Mouse (Mus musculus) common myeloid progenitor, adult 5-6 weeks (primary cell): Measurements from ENCODE around the gene Dscam. TPM values are rescaled to one million over a fixed set of nuclear protein-coding genes. Genes with fewer than 3 reads are reported as not detected.

Experiments
- ATAC-seq: replicated peaks from 2 replicates; pipeline ENCODE4 v1.8.0; 2016; ENCODE audit warnings: low read depth, mild to moderate bottlenecking, moderate TSS enrichment, inconsistent platforms; ENCODE audit not compliant: poor library complexity, severe bottlenecking
- total RNA-seq: library from RNA; stranded (forward); fragments of 200-1000, 187-1606 nt; gene quantifications from 2 replicates; pipeline ENCODE4 v1.2.3, GENCODE M21; 2017

The Dscam gene
- total RNA-seq, result 0.41 TPM in 1 of 2 replicates, not detected in the other

- peak; percentile 48 for ATAC-seq
Observed at GRCm38 (mm10) chr16:97170513-97171081, at the start of gene Dscam. Gene Dscam, minus strand, starts transcription at chr16:97170752.

DNA sequence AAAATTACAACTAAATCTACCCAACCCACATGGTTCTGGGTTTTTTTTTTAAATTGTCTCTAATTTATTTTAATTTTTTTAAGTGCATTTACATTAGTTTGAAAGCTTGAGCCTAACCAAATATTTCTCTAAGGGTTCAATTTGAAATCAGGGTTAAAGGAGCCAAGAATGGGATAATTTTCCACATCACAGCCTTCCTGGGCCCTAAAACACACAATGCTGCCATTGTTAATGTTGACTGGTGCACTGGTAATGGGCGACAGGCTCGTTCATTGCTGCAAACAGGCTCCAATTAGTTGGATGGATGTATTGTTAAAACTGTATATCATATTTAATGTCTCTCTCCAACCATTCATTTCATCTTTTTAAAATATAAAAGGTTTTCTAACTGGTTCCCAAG lies 48.8 kb upstream of the Dscam start:
- no peak for ATAC-seq

- ATAC-seq, result peak; percentile 64
Observed at GRCm38 (mm10) chr16:97209997-97210396, 39.4 kb upstream of the Dscam start.

GRCm38 (mm10) chr16:97208276-97208675 lies 37.7 kb upstream of the Dscam start:
- ATAC-seq, result peak; percentile 68

GRCm38 (mm10) chr16:97204090-97204489 lies 33.5 kb upstream of the Dscam start:
- no peak for ATAC-seq

GRCm38 (mm10) chr16:97203554-97203953 lies 33.0 kb upstream of the Dscam start:
- no peak for ATAC-seq

GRCm38 (mm10) chr16:97194630-97195029 lies 24.1 kb upstream of the Dscam start:
- ATAC-seq, result 0 out of 2 replicates have a peak, but pooled peaks have one; percentile 47

DNA sequence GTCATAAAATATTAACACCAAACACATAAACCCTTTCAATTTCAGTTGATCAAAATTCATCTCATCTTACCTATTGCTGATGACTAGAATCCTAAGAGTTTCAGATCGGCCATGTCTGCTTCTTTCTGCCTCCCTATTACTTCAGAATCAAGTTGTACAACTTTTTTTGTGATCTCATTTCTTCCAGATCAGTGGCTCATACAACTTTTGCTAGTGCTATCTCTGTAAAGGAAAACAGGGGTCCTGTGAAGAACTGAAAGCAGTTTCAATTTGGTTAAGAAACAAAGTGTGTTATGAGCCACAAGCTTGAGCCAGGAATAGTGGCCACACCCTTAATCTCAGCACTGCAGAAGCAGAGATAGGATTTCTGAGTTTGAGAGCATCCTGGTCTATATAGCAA lies 23.6 kb upstream of the Dscam start:
- no peak for ATAC-seq

- ATAC-seq, result no peak
Observed at GRCm38 (mm10) chr16:97192296-97192695, 21.7 kb upstream of the Dscam start.

- ATAC-seq, result no peak
Observed at GRCm38 (mm10) chr16:97190604-97191003, 20.1 kb upstream of the Dscam start.

DNA sequence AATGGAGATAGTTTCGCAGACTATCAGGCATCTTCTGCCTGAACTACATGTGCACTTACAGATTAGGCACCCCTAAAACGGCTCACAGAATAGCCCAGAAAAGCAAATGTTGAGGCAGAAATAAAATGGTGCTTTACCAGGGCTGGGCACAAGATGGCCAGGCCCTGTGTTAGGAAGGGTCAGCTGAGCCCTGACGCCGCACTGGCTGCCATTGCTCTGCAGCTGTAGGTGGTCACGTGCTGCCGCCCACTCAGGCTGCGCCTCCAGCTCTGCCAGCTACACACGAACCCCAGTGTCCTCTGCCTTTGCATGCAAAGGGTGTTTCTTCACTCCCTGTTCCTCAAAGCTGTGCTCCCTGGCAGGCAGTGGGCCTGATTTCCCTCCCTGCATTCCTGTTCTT lies 948 bp upstream of the Dscam start:
- ATAC-seq, result no peak

GRCm38 (mm10) chr16:97169901-97170512 lies 545 bp downstream of the Dscam start:
- ATAC-seq, result no peak

DNA sequence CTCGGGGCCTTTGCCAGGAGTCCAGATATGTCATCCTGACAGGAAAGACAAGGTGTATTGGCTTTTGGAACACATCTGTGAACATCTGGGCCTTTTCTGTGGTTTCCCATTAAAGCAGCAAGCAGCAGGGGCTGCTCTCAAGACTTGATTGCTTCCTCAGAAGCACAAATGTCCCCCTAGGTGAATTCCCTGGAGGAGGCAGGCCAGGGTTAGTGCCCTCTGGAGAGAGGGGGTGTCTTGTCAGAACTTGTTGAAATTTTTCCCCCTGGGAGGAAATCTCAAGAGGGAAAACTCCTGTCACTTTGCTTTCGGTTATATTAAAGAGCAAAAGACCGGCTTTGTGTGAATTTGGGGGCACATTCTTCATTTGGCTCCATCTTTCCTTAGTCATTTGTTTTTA lies 1.9 kb downstream of the Dscam start:
- no peak for ATAC-seq

DNA sequence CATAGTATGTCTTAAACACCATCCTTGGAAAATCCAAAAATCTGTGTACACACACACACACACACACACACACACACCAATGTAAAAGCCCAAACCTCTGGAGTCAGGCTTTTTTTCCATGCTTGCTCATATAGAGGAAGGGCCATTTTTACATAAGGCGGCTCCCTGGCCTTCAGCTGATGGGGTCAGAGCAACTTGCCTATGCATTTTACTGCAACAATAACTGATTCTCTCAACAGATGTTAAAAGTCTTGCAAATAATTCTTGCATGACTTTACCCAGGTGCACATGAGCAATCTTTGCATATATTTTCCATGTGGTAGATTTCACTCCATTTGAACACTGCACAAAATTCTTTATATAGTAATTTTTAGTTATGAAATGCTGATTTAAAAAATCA lies 2.5 kb downstream of the Dscam start:
- ATAC-seq, result no peak

DNA sequence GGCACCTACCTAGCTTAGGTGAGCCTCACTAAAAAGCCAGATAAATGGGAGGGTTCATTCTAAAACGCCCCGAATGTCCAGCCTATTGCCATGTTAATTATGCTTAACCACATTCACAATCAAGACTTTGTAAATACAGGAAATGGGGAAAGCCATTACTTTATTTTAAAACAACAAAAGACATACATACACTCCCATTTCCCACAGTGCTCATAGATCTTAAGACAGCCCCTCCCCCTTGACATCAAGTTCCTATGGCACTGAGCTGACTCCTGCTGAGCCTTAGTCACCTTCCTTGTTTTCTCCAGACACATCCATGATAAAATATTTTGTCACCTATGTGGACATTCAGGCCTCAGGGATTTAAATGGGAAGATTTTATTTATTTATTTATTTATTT lies 4.4 kb downstream of the Dscam start:
- no peak for ATAC-seq

DNA sequence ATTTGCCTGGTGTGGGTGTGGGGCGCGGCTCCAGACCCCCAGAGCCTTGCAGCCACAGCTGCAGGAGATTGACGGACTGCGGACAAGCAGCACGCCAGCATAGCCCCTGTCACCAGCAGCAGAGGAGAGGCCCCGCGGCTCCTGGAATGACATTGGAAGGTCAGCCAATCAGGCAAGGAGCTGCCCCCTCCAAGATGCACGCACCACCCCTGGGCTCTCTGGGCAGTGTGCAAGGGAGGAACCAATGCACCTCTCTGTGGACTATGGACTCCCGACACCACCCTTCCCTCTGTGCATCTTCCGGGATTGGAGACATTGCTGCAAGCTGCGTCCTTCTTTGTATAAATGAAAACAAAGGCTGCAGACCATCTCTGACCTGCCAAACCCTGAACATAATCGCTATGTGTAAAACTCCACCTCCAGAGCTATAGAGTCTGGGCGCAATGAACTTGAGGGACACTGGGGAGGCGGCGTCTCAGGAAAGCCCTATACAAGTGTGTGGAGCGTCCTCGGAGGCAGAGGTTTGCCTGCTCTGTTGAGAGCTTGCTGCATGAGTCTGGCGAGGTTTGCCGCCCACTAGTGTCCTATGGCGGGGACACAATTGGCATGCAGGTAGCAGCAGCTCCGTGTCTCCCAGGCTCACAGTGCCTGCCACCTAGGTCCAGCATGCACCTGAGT lies 5.0 kb downstream of the Dscam start:
- peak; percentile 93 for ATAC-seq

GRCm38 (mm10) chr16:97158279-97158678 lies 12.3 kb downstream of the Dscam start:
- ATAC-seq, result no peak

DNA sequence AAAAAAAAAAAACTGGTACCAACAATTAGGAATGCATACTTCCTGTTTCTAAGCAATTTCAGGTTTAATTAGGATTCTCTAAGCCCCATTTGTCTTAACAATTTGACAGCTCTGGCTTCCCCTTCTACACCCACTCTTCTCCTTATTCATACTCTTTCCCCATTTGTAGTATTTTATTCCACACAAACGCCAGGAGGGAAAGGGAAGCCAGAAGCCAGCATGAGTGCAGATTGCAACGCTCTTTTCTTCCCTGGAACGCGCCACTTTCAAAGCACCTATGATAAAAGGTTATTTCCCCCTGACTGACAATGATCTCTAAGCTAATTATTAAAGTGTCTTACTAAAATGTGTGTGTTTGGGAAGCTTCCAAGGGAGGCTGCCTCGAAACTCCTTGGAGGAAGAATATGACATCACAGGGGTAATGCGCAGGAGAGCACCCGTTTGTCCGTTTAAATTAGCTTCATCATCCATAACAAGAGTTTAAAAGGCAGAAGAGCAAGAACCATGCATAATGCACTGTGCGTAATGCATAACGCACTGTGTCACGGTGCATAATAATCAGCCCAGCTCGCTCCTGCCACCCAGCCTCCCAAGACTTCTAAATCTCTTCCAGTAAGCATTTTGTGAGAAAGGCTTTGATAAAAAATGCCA lies 25.9 kb downstream of the Dscam start:
- no peak for ATAC-seq

- no peak; the same call in 1 of the 2 replicates for ATAC-seq
Observed at GRCm38 (mm10) chr16:97141943-97142342, 28.6 kb downstream of the Dscam start.

DNA sequence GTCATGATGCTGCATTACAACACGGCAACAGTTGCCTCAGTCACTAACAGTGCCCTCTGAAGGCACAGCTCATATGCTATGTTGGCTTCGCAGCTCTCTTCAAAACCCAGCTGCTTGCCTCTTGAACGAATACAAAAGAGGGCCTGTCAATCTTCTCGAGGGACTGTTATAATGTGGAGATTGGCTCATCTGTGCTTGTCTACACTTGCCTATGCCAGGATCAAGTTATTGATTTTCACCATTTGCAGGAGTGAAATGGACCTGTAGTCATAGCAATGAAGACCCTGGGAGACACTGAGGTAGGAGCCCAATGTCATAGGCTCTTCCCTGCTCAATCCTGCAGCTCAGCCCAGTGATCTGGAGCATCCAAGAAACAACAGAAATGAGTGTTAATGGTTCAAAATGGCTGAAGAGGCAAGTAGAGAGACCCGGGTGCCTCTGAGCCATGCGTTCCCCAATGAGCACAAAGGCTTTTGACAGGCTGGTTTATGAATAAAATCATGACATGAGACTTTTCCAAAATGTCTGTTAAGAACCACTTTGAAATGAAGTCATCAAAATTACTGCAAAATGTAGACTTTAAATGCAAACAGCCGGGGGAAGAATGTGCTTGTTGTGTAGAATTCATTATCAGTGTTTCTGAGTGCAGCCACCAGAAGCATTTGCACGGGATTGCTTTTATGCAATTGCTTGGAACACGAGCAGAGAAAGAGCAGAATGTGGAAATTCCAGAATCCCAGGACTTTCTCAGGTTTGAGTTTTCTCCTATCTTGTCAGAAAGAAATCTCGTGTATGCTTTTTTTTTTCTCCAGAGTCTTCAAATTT lies 35.3 kb downstream of the Dscam start:
- no peak for ATAC-seq
